Mouse (Mus musculus) C2C12 (cell line): ENCODE results near the gene Antxr1. TPM values are rescaled to one million over a fixed set of nuclear protein-coding genes. Genes with fewer than 3 reads are reported as not detected.

Experiments used
- H3K27me3 ChIP-seq: one replicate; pipeline ENCODE4 v1.6.1; 2011; ENCODE audit not compliant: control insufficient read depth, insufficient read depth, insufficient read length
- H3K36me3 ChIP-seq: one replicate; pipeline ENCODE4 v1.6.1; 2011; ENCODE audit not compliant: control insufficient read depth, insufficient read depth
- H3K4me3 ChIP-seq: one replicate; pipeline ENCODE4 v1.5.1; 2011; ENCODE audit warnings: mild to moderate bottlenecking, control low read depth; ENCODE audit not compliant: poor library complexity, insufficient read depth, severe bottlenecking
- H3K79me2 ChIP-seq: one replicate; pipeline ENCODE4 v1.6.1; 2011; ENCODE audit not compliant: control insufficient read depth, insufficient read depth
- H3K79me3 ChIP-seq: one replicate; pipeline ENCODE4 v1.6.1; 2011; ENCODE audit warnings: low read depth, control low read depth
- H3ac ChIP-seq: one replicate; pipeline ENCODE3; 2011; ENCODE audit warnings: low read depth; ENCODE audit not compliant: control insufficient read depth, insufficient read length
- CEBPB ChIP-seq: IDR thresholded peaks from one replicate; pipeline ENCODE4 v1.6.1; 2011; ENCODE audit warnings: low read depth, mild to moderate bottlenecking, control low read depth, moderate library complexity
- CTCF ChIP-seq: IDR thresholded peaks from one replicate; pipeline ENCODE4 v1.5.1; 2011; ENCODE audit not compliant: control insufficient read depth, insufficient read depth, insufficient read length
- FOSL1 ChIP-seq: IDR thresholded peaks from one replicate; pipeline ENCODE4 v1.8.0; 2011; ENCODE audit warnings: mild to moderate bottlenecking, low read length; ENCODE audit not compliant: poor library complexity, insufficient read depth, severe bottlenecking
- MAX ChIP-seq: IDR thresholded peaks from one replicate; pipeline ENCODE4 v1.6.1; 2011; ENCODE audit warnings: mild to moderate bottlenecking, control low read depth
- MYOD1 ChIP-seq: IDR thresholded peaks from one replicate; pipeline ENCODE4 v1.6.1; 2011; ENCODE audit warnings: low read depth; ENCODE audit not compliant: control insufficient read depth, insufficient read length
- MYOG ChIP-seq: IDR thresholded peaks from one replicate; pipeline ENCODE4 v1.6.1; 2011; ENCODE audit not compliant: control insufficient read depth, insufficient read length; ENCODE audit errors: extremely low read depth
- USF1 ChIP-seq: IDR thresholded peaks from one replicate; pipeline ENCODE4 v1.6.1; 2011; ENCODE audit warnings: low read depth, mild to moderate bottlenecking, control low read depth, moderate library complexity
- polyA plus RNA-seq: library from polyadenylated mRNA; unstranded; fragments of >200 nt; fragmentation: generic; extraction: Trizol; gene quantifications from one replicate; pipeline ENCODE4 v1.2.1, GENCODE M21; 2012; ENCODE audit warnings: missing spikeins

The Antxr1 gene
- polyA plus RNA-seq, 1 experiment, result 12.5 TPM

DNA sequence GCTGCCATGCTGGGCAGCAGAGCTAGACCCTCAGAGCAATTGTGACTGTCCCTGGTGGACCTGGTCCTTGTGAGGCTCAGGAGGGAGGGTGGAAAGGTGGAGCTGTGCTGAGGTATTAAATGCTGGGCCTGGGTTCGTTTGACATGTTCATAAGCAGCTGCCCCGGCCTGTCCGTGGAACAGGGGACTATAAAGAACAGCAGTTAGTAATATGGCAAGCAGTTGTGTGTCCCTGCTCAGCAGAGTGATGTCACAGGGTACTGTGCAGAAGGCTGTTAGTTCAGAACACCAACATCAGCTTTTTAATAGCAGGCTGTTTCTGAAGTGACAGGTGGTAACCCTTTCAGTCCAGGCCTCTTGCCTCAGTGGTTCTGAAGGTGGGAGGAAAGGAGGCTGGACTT, 244.7 kb downstream of the Antxr1 start:
- Histone ChIP-seq H3K27me3 (no peaks in the 10 kb centered on the region), H3K79me2 (no peaks in the 10 kb centered on the region), H3K79me3 (no peaks in the 10 kb centered on the region), H3K4me3 (no peak overlapping the region), H3K36me3 (peaks cover 43% of the 10 kb centered on the region), H3ac (no peak overlapping the region)
- TF ChIP-seq USF1, result no peak
- TF ChIP-seq CTCF, result no peak
- no peak for TF ChIP-seq CEBPB
- TF ChIP-seq MYOD1, result no peak
- TF ChIP-seq FOSL1, result no peak
- TF ChIP-seq MYOG, result no peak
- no peak for TF ChIP-seq MAX

DNA sequence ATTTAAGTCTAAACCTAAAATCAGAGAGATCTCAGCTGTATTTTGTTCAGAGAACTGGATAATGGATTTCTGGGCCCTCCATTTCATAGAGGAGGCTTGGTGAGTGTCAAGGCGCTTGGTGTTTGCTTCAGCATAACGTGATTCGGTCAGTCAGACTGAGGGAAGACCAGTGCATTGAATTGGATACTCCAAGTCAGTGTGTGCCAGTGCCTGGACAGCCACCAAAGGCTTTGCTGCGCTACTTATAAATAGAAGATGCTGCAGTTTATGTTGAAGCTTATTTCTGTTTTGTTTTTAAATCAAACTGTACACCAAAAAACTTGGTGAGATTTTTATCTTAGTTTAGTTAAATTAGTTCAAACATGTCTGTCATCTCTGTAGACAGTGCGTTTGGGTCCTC, 247.3 kb downstream of the Antxr1 start:
- Histone ChIP-seq H3K36me3 (peaks cover 55% of the 10 kb centered on the region), H3K79me2 (no peaks in the 10 kb centered on the region), H3K79me3 (no peaks in the 10 kb centered on the region), H3ac (no peak overlapping the region), H3K27me3 (no peaks in the 10 kb centered on the region), H3K4me3 (no peak overlapping the region)
- TF ChIP-seq CTCF (no peak), CEBPB (no peak), MYOD1 (no peak), USF1 (no peak), FOSL1 (no peak)

DNA sequence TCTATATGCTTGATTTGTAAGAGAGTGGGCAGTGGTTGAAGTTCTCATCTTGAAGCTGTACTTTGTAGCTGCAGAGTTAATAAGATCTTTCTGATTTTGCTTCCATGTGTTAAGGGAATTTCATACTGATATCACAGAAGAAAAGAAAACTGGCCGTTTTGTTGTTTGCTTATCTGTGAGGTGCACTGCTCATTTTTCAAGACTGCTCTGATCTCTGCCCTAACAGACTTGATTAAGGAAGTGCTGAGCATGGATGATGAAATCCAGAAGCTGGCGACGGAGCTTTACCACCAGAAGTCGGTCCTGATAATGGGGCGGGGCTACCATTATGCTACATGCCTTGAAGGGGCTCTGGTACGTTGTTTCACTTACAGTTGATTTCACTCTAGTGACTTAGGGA, 250.6 kb downstream of the Antxr1 start:
- H3K79me3 ChIP-seq, result no peaks in the 10 kb centered on the region
- H3K4me3 ChIP-seq, result no peak overlapping the region
- TF ChIP-seq CTCF (no peak), MYOG (no peak), CEBPB (no peak), MAX (no peak), FOSL1 (no peak)
- no peaks in the 10 kb centered on the region for H3K27me3 ChIP-seq
- peaks cover 79% of the 10 kb centered on the region for H3K36me3 ChIP-seq
- H3ac ChIP-seq, result no peak overlapping the region
- H3K79me2 ChIP-seq, result no peaks in the 10 kb centered on the region

Other genes with a start within 250 kb of the Antxr1 start
- gene D6Ertd527e, start 231.1 kb downstream of the Antxr1 start, polyA plus RNA-seq, result not detected
- not detected for gene Gkn1, start 15.1 kb upstream of the Antxr1 start, polyA plus RNA-seq
- gene Gkn2, start 37.5 kb upstream of the Antxr1 start, polyA plus RNA-seq, result not detected
- gene Gkn3, start 53.1 kb upstream of the Antxr1 start, polyA plus RNA-seq, result not detected
- gene Bmp10, start 93.2 kb upstream of the Antxr1 start, polyA plus RNA-seq, result not detected
- not detected for gene Arhgap25, start 197.4 kb upstream of the Antxr1 start, polyA plus RNA-seq